Mouse (Mus musculus) liver, postnatal 0 days (tissue): Measurements from ENCODE around the gene Cp.

Source experiments
- CTCF ChIP-seq: sonication (generic); IDR thresholded peaks from 2 replicates; pipeline ENCODE4 v1.5.1; 2016; ENCODE audit warnings: antibody characterized with exemption, low read depth
- EP300 ChIP-seq: IDR thresholded peaks from 2 replicates; pipeline ENCODE4 v1.6.1; 2016; ENCODE audit warnings: antibody characterized with exemption, low read depth, mild to moderate bottlenecking

DNA sequence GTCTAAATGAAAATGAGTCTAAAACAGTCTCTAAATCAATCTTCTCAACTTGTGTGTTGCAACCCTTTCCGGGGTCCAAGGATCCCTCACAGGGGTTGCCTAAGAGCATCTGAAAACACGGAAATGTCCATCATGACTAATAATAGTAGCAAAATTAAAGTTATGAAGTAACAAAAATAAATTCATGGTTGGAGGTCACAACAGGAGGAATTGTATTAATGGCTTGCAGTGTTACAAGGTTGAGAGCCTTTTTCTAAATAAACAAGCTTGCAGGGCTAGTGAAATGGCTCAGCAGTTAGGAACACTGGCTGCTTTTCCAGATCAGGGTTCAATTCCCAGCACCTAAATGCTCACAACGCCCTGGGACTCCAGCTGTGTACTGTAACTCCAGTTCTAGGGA lies 33.2 kb downstream of the Cp start:
- TF ChIP-seq EP300, result no peak
- TF ChIP-seq CTCF, result no peak
